Comparison of ENCODE assay signal across 20 mouse cellular contexts in genomic region chr4:56842501-56842900, GRCm38 (mm10). TPM values are rescaled to one million over a fixed set of nuclear protein-coding genes. Genes with fewer than 3 reads are reported as not detected.
DNase-seq lines count a peak whose midpoint lies in the region; ATAC-seq lines count a peak whose summit lies in the region.
"Had no signal": no experiment of that assay in that cellular context is flagged by ENCODE, and none has a peak within 500 bp of the region (broad histone marks: within the 10 kb centered on the region; RNA-seq: fewer than 3 reads in every experiment).

No protein-coding gene starts in this region.

- peak overlapping the region; percentile 63 for H3K27ac ChIP-seq in heart, embryonic 12.5 days (ENCODE audit: poor library complexity, severe bottlenecking)
- no peak overlapping the region for H3K27ac ChIP-seq in heart, embryonic 10.5 days
- H3K27ac ChIP-seq in heart, embryonic 16.5 days (ENCODE audit: low read length): peak overlapping the region; percentile 29; the same call in 1 of the 2 replicates
- peak overlapping the region; percentile 39; the same call in 1 of the 2 replicates for H3K27ac ChIP-seq in liver, embryonic 13.5 days
- no peak overlapping the region for H3K27ac ChIP-seq in liver, embryonic 12.5 days
- H3K27ac ChIP-seq: embryonic facial prominence, embryonic 10.5 days; forebrain, embryonic 13.5 days; hindbrain, embryonic 13.5 days; hindbrain, postnatal 0 days had no signal

- H3K9me3 ChIP-seq in heart, embryonic 12.5 days (replicated peaks): peaks cover 6% of the 10 kb centered on the region
- H3K9me3 ChIP-seq in heart, embryonic 10.5 days: no peaks in the 10 kb centered on the region; the same call in 1 of the 2 replicates
- peaks cover 5% of the 10 kb centered on the region; the same call in 1 of the 2 replicates for H3K9me3 ChIP-seq in heart, embryonic 16.5 days (replicated peaks; ENCODE audit: control insufficient read depth, low read length)
- no peaks in the 10 kb centered on the region for H3K9me3 ChIP-seq in liver, embryonic 13.5 days (replicated peaks)
- H3K9me3 ChIP-seq in liver, embryonic 12.5 days (replicated peaks): no peaks in the 10 kb centered on the region; the same call in 1 of the 2 replicates
- H3K9me3 ChIP-seq: forebrain, embryonic 13.5 days; hindbrain, embryonic 13.5 days had no signal

- no peak overlapping the region for H3K4me3 ChIP-seq in heart, embryonic 12.5 days
- H3K4me3 ChIP-seq in heart, embryonic 10.5 days: no peak overlapping the region
- no peak overlapping the region for H3K4me3 ChIP-seq in heart, embryonic 16.5 days (ENCODE audit: low read length)
- no peak overlapping the region for H3K4me3 ChIP-seq in liver, embryonic 13.5 days (replicated peaks)
- H3K4me3 ChIP-seq in liver, embryonic 12.5 days: no peak overlapping the region
- H3K4me3 ChIP-seq: embryonic facial prominence, embryonic 10.5 days; forebrain, embryonic 13.5 days; hindbrain, embryonic 13.5 days had no signal

- ATAC-seq in heart, embryonic 12.5 days (ENCODE audit: insufficient number of reproducible peaks, low FRiP score): no peak
- ATAC-seq in heart, embryonic 16.5 days (replicated peaks; ENCODE audit: extremely low read depth, insufficient read depth, low FRiP score): no peak
- no peak for ATAC-seq in liver, embryonic 13.5 days (ENCODE audit: low read depth)
- no peak for ATAC-seq in liver, embryonic 12.5 days
- ATAC-seq: forebrain, embryonic 13.5 days; forebrain, postnatal 0 days; hindbrain, postnatal 0 days; Patski had no signal

- H3K36me3 ChIP-seq in heart, embryonic 12.5 days: peaks cover 25% of the 10 kb centered on the region
- peaks cover 36% of the 10 kb centered on the region for H3K36me3 ChIP-seq in heart, embryonic 10.5 days
- peaks cover 12% of the 10 kb centered on the region; the same call in 1 of the 2 replicates for H3K36me3 ChIP-seq in heart, embryonic 16.5 days (ENCODE audit: control insufficient read depth, insufficient read depth)
- peaks cover 39% of the 10 kb centered on the region for H3K36me3 ChIP-seq in liver, embryonic 13.5 days
- peaks cover 47% of the 10 kb centered on the region for H3K36me3 ChIP-seq in liver, embryonic 12.5 days

- DNase-seq in heart, embryonic 10.5 days (ENCODE audit: low spot score): no peak
- DNase-seq in heart, postnatal 4 days: no peak
- no peak for DNase-seq in liver, embryonic 13.5 days
- DNase-seq in R1 (ENCODE audit: low read depth, low spot score): peak; percentile 56
- no peak for DNase-seq in layer of hippocampus, postnatal 36 days
- DNase-seq: adrenal gland, adult 8-10 months; adrenal gland, postnatal 36 days; cerebellum, adult 2 months; cerebellum, postnatal 10 days; forebrain, postnatal 0 days; gastrocnemius, postnatal 14 days had no signal

- H3K4me1 ChIP-seq in heart, embryonic 12.5 days (replicated peaks): peaks cover 9% of the 10 kb centered on the region
- peaks cover 10% of the 10 kb centered on the region for H3K4me1 ChIP-seq in heart, embryonic 10.5 days
- no peaks in the 10 kb centered on the region for H3K4me1 ChIP-seq in heart, embryonic 16.5 days (ENCODE audit: control insufficient read depth, insufficient read depth, low read length)
- H3K4me1 ChIP-seq in liver, embryonic 13.5 days (replicated peaks): no peaks in the 10 kb centered on the region; the same call in 1 of the 2 replicates
- peaks cover 8% of the 10 kb centered on the region; the same call in 1 of the 2 replicates for H3K4me1 ChIP-seq in liver, embryonic 12.5 days
- H3K4me1 ChIP-seq: embryonic facial prominence, embryonic 10.5 days; forebrain, embryonic 13.5 days; hindbrain, embryonic 13.5 days had no signal

- no peaks in the 10 kb centered on the region for H3K27me3 ChIP-seq in heart, embryonic 12.5 days (replicated peaks)
- H3K27me3 ChIP-seq in heart, embryonic 10.5 days (ENCODE audit: insufficient read depth, poor library complexity, severe bottlenecking): no peaks in the 10 kb centered on the region
- no peaks in the 10 kb centered on the region for H3K27me3 ChIP-seq in heart, embryonic 16.5 days (ENCODE audit: control insufficient read depth, insufficient read depth, low read length)
- no peaks in the 10 kb centered on the region for H3K27me3 ChIP-seq in liver, embryonic 13.5 days
- no peaks in the 10 kb centered on the region for H3K27me3 ChIP-seq in liver, embryonic 12.5 days (replicated peaks)
- H3K27me3 ChIP-seq: CH12.LX; forebrain, embryonic 13.5 days; hindbrain, embryonic 13.5 days; Patski had no signal

- H3K4me2 ChIP-seq in heart, embryonic 12.5 days: no peak overlapping the region
- no peak overlapping the region for H3K4me2 ChIP-seq in heart, embryonic 16.5 days (ENCODE audit: low read depth, low read length)
- no peak overlapping the region for H3K4me2 ChIP-seq in liver, embryonic 13.5 days
- no peak overlapping the region for H3K4me2 ChIP-seq in liver, embryonic 12.5 days
- H3K4me2 ChIP-seq: forebrain, embryonic 13.5 days; hindbrain, embryonic 13.5 days had no signal

- H3K9ac ChIP-seq in heart, embryonic 12.5 days: no peak overlapping the region
- no peak overlapping the region for H3K9ac ChIP-seq in heart, embryonic 16.5 days (ENCODE audit: low read length)
- H3K9ac ChIP-seq in liver, embryonic 13.5 days: no peak overlapping the region
- H3K9ac ChIP-seq in liver, embryonic 12.5 days: no peak overlapping the region
- H3K9ac ChIP-seq: forebrain, embryonic 13.5 days; forebrain, postnatal 0 days; hindbrain, embryonic 13.5 days had no signal

- 82% methylated on average over 7 of the region's 7 CpGs for WGBS in heart, embryonic 12.5 days
- WGBS in heart, embryonic 10.5 days: 81% methylated on average over 7 of the region's 7 CpGs
- WGBS in heart, embryonic 16.5 days: 59% methylated on average over 7 of the region's 7 CpGs
- WGBS in liver, embryonic 13.5 days (ENCODE audit: insufficient replicate concordance): 58% methylated on average over 7 of the region's 7 CpGs
- 58% methylated on average over 7 of the region's 7 CpGs for WGBS in liver, embryonic 12.5 days (ENCODE audit: insufficient replicate concordance)

RNA-seq across cellular contexts. Expression of gene Ctnnal1, which starts 22.5 kb away (rescaled TPM):
- polyA plus RNA-seq in heart, embryonic 12.5 days (2016; fragmentation: Nextera tagmentation; extraction: Ambion mirVana): 20.5 and 21.7 TPM in 2 replicates
- 18.2 and 23.2 TPM in 2 replicates for polyA plus RNA-seq in heart, embryonic 10.5 days (2016; fragmentation: Nextera tagmentation; extraction: Ambion mirVana)
- 27.1 and 27.6 TPM in 2 replicates for polyA plus RNA-seq in heart, embryonic 16.5 days (2015; fragmentation: Nextera tagmentation; extraction: Ambion mirVana)
- total RNA-seq in heart, postnatal 4 days (2021): 10 to 100 TPM; 34.0 to 35.7 TPM
- 9.5 and 11.2 TPM in 2 replicates for polyA plus RNA-seq in liver, embryonic 13.5 days (2015; fragmentation: Nextera tagmentation; extraction: Ambion mirVana)
- 13.1 and 13.4 TPM in 2 replicates for polyA plus RNA-seq in liver, embryonic 12.5 days (2016; fragmentation: Nextera tagmentation; extraction: Ambion mirVana)
- 10 to 100 TPM; 12.5 to 15.7 TPM for total RNA-seq in layer of hippocampus, postnatal 36 days (2021)

RNA-seq across cellular contexts. Expression of gene Fam206a, which starts 40.4 kb away (rescaled TPM):
- polyA plus RNA-seq in heart, embryonic 12.5 days (2016; fragmentation: Nextera tagmentation; extraction: Ambion mirVana): 12.2 and 14.6 TPM in 2 replicates
- polyA plus RNA-seq in heart, embryonic 10.5 days (2016; fragmentation: Nextera tagmentation; extraction: Ambion mirVana): 15.7 and 19.5 TPM in 2 replicates
- 8.9 and 9.0 TPM in 2 replicates for polyA plus RNA-seq in heart, embryonic 16.5 days (2015; fragmentation: Nextera tagmentation; extraction: Ambion mirVana)
- 1 to 10 TPM; 5.3 to 5.6 TPM for total RNA-seq in heart, postnatal 4 days (2021)
- 5.9 and 8.0 TPM in 2 replicates for polyA plus RNA-seq in liver, embryonic 13.5 days (2015; fragmentation: Nextera tagmentation; extraction: Ambion mirVana)
- 9.4 and 11.4 TPM in 2 replicates for polyA plus RNA-seq in liver, embryonic 12.5 days (2016; fragmentation: Nextera tagmentation; extraction: Ambion mirVana)
- 10 to 100 TPM; 17.1 to 17.4 TPM for total RNA-seq in layer of hippocampus, postnatal 36 days (2021)

RNA-seq across cellular contexts. Expression of gene Elp1, which starts 40.4 kb away (rescaled TPM):
- 48.6 and 49.4 TPM in 2 replicates for polyA plus RNA-seq in heart, embryonic 12.5 days (2016; fragmentation: Nextera tagmentation; extraction: Ambion mirVana)
- polyA plus RNA-seq in heart, embryonic 10.5 days (2016; fragmentation: Nextera tagmentation; extraction: Ambion mirVana): 56.2 and 56.3 TPM in 2 replicates
- polyA plus RNA-seq in heart, embryonic 16.5 days (2015; fragmentation: Nextera tagmentation; extraction: Ambion mirVana): 25.8 and 26.6 TPM in 2 replicates
- 10 to 100 TPM; 31.1 to 33.2 TPM for total RNA-seq in heart, postnatal 4 days (2021)
- 14.8 and 15.7 TPM in 2 replicates for polyA plus RNA-seq in liver, embryonic 13.5 days (2015; fragmentation: Nextera tagmentation; extraction: Ambion mirVana)
- polyA plus RNA-seq in liver, embryonic 12.5 days (2016; fragmentation: Nextera tagmentation; extraction: Ambion mirVana): 28.6 and 30.2 TPM in 2 replicates
- total RNA-seq in layer of hippocampus, postnatal 36 days (2021): 10 to 100 TPM; 65.0 to 68.6 TPM

Comparison
In these comparisons a context has a peak if more than half of its experiments do, and no peak if none do; other contexts are left out.
1. H3K27ac ChIP-seq: peak in heart, embryonic 12.5 days (single experiment), heart, embryonic 16.5 days (single experiment) and liver, embryonic 13.5 days (single experiment); none in heart, embryonic 10.5 days (single experiment) and liver, embryonic 12.5 days (single experiment).